Mouse (Mus musculus): ENCODE measurements around the gene Vmn1r236. TPM values are rescaled to one million over a fixed set of nuclear protein-coding genes. Genes with fewer than 3 reads are reported as not detected.

The Vmn1r236 gene
- total RNA-seq (2012; rRNA removed) (not detected in 2 replicates), polyA plus RNA-seq (2012; ENCODE audit: insufficient read depth in 1 of 2, insufficient read length in 2 of 2, low read depth in 1 of 2, low replicate concordance in 2 of 2, missing spikeins in 1 of 2) (under 1 TPM in 1 of 2 experiments, not detected in 1; 0.01 TPM)

GRCm38 (mm10) chr17:21282642-21283041 is at the start of gene Vmn1r236:
Vmn1r236 (plus strand) TSS chr17:21282942.
- DNase-seq (ENCODE audit: low read depth, low spot score), result no peak
- Histone ChIP-seq H3K4me1 (ENCODE audit: control insufficient read depth in 1 of 2, insufficient read depth in 2 of 2, low read length in 2 of 2) (no peaks in the 10 kb centered on the region), H3K9me3 (replicated peaks; ENCODE audit: insufficient read depth, low read length) (no peaks in the 10 kb centered on the region), H3K27me3 (ENCODE audit: control insufficient read depth in 1 of 2, insufficient read depth in 2 of 2, low read length in 2 of 2) (no peaks in the 10 kb centered on the region; a peak in 1 of 4 replicates), H3K9ac (ENCODE audit: control insufficient read depth, low read depth, low read length, poor library complexity, severe bottlenecking) (no peak within 1 kb of the TSS), H3K4me3 (ENCODE audit: control insufficient read depth in 1 of 2, insufficient read depth in 1 of 2, low read depth in 2 of 2, low read length in 2 of 2) (no peak within 1 kb of the TSS), H3K36me3 (ENCODE audit: control insufficient read depth in 1 of 2, insufficient read depth in 2 of 2, low read length in 2 of 2) (no peaks in the 10 kb centered on the region), H3K27ac (ENCODE audit: control insufficient read depth, low read depth, low read length) (no peak within 1 kb of the TSS), H3K79me2 (ENCODE audit: control insufficient read depth, insufficient read depth, low read length, poor library complexity) (no peaks in the 10 kb centered on the region)
- TF ChIP-seq NRF1 (IDR thresholded peaks at IDR 0.05; ENCODE audit: insufficient read depth, low read depth, low read length, poor library complexity, severe bottlenecking), result no peak
- no peak for TF ChIP-seq POLR2A (IDR thresholded peaks at IDR 0.05; ENCODE audit: control insufficient read depth in 1 of 2, insufficient read depth in 1 of 2, low read depth in 1 of 2, low read length in 2 of 2, poor library complexity in 1 of 2)
- TF ChIP-seq CHD2 (IDR thresholded peaks at IDR 0.05; ENCODE audit: low read length), result no peak
- no peak for TF ChIP-seq GATA1 (IDR thresholded peaks at IDR 0.05; ENCODE audit: low read depth, low read length)
- TF ChIP-seq SIN3A (IDR thresholded peaks at IDR 0.05; ENCODE audit: low read length), result no peak
- no peak for TF ChIP-seq CHD1 (IDR thresholded peaks at IDR 0.05; ENCODE audit: low read depth, low read length)
- no peak for TF ChIP-seq ZC3H11A (IDR thresholded peaks at IDR 0.05; ENCODE audit: low read depth, low read length)
- TF ChIP-seq BHLHE40 (IDR thresholded peaks at IDR 0.05; ENCODE audit: borderline replicate concordance, low read depth, low read length), result no peak
- TF ChIP-seq POLR2AphosphoS2 (IDR thresholded peaks at IDR 0.05; ENCODE audit: low read length), result no peak
- no peak for TF ChIP-seq GABPA (IDR thresholded peaks at IDR 0.05; ENCODE audit: low read depth, low read length)
- TF ChIP-seq CTCF (IDR thresholded peaks at IDR 0.05 in 2 of 3, conservative IDR thresholded peaks at IDR 0.05 in 1 of 3; ENCODE audit: control insufficient read depth in 1 of 3, insufficient read depth in 1 of 3, low read depth in 2 of 3, low read length in 3 of 3, poor library complexity in 1 of 3, severe bottlenecking in 1 of 3), result no peak

- H3K4me1 ChIP-seq (ENCODE audit: control insufficient read depth in 1 of 2, insufficient read depth in 2 of 2, low read length in 2 of 2), result no peaks in the 10 kb centered on the region
- H3K79me2 ChIP-seq (ENCODE audit: control insufficient read depth, insufficient read depth, low read length, poor library complexity), result no peaks in the 10 kb centered on the region
- no peaks in the 10 kb centered on the region for H3K9me3 ChIP-seq (replicated peaks; ENCODE audit: insufficient read depth, low read length)
- no peak within 1 kb of the TSS for H3K9ac ChIP-seq (ENCODE audit: control insufficient read depth, low read depth, low read length, poor library complexity, severe bottlenecking)
- H3K27ac ChIP-seq (ENCODE audit: control insufficient read depth, low read depth, low read length), result no peak within 1 kb of the TSS
- no peak for DNase-seq (ENCODE audit: low read depth, low spot score)
- TF ChIP-seq HCFC1 (IDR thresholded peaks at IDR 0.05; ENCODE audit: low read depth, low read length) (no peak), ZKSCAN1 (IDR thresholded peaks at IDR 0.05; ENCODE audit: low read depth, low read length) (no peak), RAD21 (IDR thresholded peaks at IDR 0.05; ENCODE audit: low read depth, low read length) (no peak), TCF12 (IDR thresholded peaks at IDR 0.05; ENCODE audit: low read depth, low read length) (no peak), CHD2 (IDR thresholded peaks at IDR 0.05; ENCODE audit: low read length) (no peak), RCOR1 (IDR thresholded peaks at IDR 0.05; ENCODE audit: low read depth, low read length) (no peak), SMC3 (IDR thresholded peaks at IDR 0.05; ENCODE audit: low read depth, low read length) (no peak), USF1 (IDR thresholded peaks at IDR 0.05; ENCODE audit: low read depth, low read length) (no peak), JUND (IDR thresholded peaks at IDR 0.05; ENCODE audit: low read depth, low read length) (no peak), POLR2AphosphoS2 (IDR thresholded peaks at IDR 0.05; ENCODE audit: low read length) (no peak), EP300 (IDR thresholded peaks at IDR 0.05; ENCODE audit: low read depth in 1 of 2, low read length in 2 of 2) (no peak), MAFK (IDR thresholded peaks at IDR 0.05; ENCODE audit: borderline replicate concordance, low read depth, low read length) (no peak), KAT2A (conservative IDR thresholded peaks at IDR 0.05; ENCODE audit: low read depth, low read length) (no peak), GATA1 (IDR thresholded peaks at IDR 0.05; ENCODE audit: low read depth, low read length) (no peak), BHLHE40 (IDR thresholded peaks at IDR 0.05; ENCODE audit: borderline replicate concordance, low read depth, low read length) (no peak), GABPA (IDR thresholded peaks at IDR 0.05; ENCODE audit: low read depth, low read length) (no peak), TAL1 (IDR thresholded peaks at IDR 0.05; ENCODE audit: low read length) (no peak), USF2 (IDR thresholded peaks at IDR 0.05; ENCODE audit: borderline replicate concordance in 1 of 2, insufficient read depth in 1 of 2, low read depth in 1 of 2, low read length in 2 of 2) (no peak), CHD1 (IDR thresholded peaks at IDR 0.05; ENCODE audit: low read depth, low read length) (no peak), MYC (IDR thresholded peaks at IDR 0.05; ENCODE audit: low read depth, low read length) (no peak)
- H3K4me3 ChIP-seq (ENCODE audit: control insufficient read depth in 1 of 2, insufficient read depth in 1 of 2, low read depth in 2 of 2, low read length in 2 of 2), result no peak within 1 kb of the TSS
- H3K36me3 ChIP-seq (ENCODE audit: control insufficient read depth in 1 of 2, insufficient read depth in 2 of 2, low read length in 2 of 2), result no peaks in the 10 kb centered on the region
- H3K27me3 ChIP-seq (ENCODE audit: control insufficient read depth in 1 of 2, insufficient read depth in 2 of 2, low read length in 2 of 2), result peaks cover 0 to 4% of the 10 kb centered on the region in 2 experiments; a peak in 2 of 4 replicates
Observed at GRCm38 (mm10) chr17:21256111-21256510, 26.6 kb upstream of the Vmn1r236 start, which contains the start of gene Vmn1r235. Vmn1r235 (plus strand) TSS chr17:21256411.
